Mouse (Mus musculus) bone marrow, adult 2 months (tissue): ENCODE measurements around the gene Kif28.

Experiments
- CTCF ChIP-seq: fragments of 200-500 bp; IDR thresholded peaks from 2 replicates; pipeline ENCODE4 v1.5.1; 2011; ENCODE audit warnings: low read length, control low read depth; ENCODE audit not compliant: control insufficient read depth, insufficient read depth
- POLR2A ChIP-seq: fragments of 200-500 bp; IDR thresholded peaks from 2 replicates; pipeline ENCODE4 v1.6.1; 2011; ENCODE audit warnings: low read depth, mild to moderate bottlenecking, control low read depth, low read length, borderline replicate concordance; ENCODE audit not compliant: control insufficient read depth

- TF ChIP-seq CTCF (no peak), POLR2A (no peak)
Observed at GRCm38 (mm10) chr1:179674355-179674754, 70.7 kb downstream of the Kif28 start.
